Mouse (Mus musculus): ENCODE results near the gene Gm1123. TPM values are rescaled to one million over a fixed set of nuclear protein-coding genes. Genes with fewer than 3 reads are reported as not detected.

The Gm1123 gene
- polyA plus RNA-seq, 1 experiment from 2014 or later: 45.9 TPM

DNA sequence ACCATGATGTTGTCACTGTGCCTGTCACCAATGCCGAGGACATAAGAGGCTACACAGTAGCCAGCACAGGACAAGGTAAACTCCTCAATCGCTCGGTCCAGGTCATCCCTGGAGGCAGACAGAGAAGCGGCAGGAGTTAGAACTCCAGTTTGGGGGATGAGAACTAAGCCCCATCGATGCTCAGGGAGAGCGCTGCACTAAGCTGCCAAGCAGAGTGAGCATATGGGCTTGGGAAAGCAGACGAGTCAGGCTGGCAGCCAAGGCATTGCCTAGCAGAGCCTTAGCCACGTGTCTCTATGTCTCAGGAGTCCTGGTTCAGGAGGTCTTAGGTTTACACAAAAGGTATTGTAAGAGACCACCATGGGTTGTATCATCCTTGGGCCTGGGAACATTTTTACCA is 9.2 kb upstream of the Gm1123 start:
- no peaks in the 10 kb centered on the region for H3K4me1 ChIP-seq (replicated peaks; ENCODE audit: control insufficient read depth, insufficient read depth, low read length)
- no peak for ATAC-seq
- TF ChIP-seq CTCF (IDR thresholded peaks at IDR 0.05; ENCODE audit: low read depth): no peak
- H3K4me2 ChIP-seq (replicated peaks; ENCODE audit: low read depth): no peak overlapping the region
- H3K36me3 ChIP-seq (ENCODE audit: control insufficient read depth, insufficient read depth): peaks cover 9% of the 10 kb centered on the region; the same call in 1 of the 2 replicates
- H3K9ac ChIP-seq (ENCODE audit: low read depth, low read length): no peak overlapping the region
- no peak overlapping the region for H3K4me3 ChIP-seq (ENCODE audit: low read depth, low read length)
- H3K27me3 ChIP-seq (replicated peaks; ENCODE audit: control insufficient read depth, insufficient read depth, low read length): no peaks in the 10 kb centered on the region
- H3K27ac ChIP-seq (ENCODE audit: low read depth, low read length): no peak overlapping the region
- WGBS: 86% methylated on average over 8 of the region's 8 CpGs
- no peaks in the 10 kb centered on the region for H3K9me3 ChIP-seq (ENCODE audit: control insufficient read depth)

DNA sequence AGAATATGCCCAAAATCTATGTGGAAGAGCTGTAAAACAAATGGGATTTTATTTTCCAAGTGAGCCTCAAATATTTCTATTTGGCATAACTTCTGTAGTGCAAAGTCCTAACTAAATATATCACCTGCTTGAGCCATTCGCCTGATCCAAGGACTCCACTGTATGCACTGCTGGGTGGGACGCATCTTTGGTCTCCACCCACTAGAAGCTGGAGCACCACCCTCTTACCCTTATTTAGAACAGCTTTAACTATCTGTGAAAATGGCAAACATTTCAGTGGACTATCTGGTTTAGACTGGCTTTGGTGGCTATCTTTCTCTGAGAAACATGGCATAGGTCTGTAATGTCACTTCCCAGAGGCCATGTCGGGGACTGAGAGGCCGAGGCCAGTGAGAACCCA is 7.1 kb upstream of the Gm1123 start:
- no peaks in the 10 kb centered on the region for H3K27me3 ChIP-seq (replicated peaks; ENCODE audit: control insufficient read depth, insufficient read depth, low read length)
- H3K9me3 ChIP-seq (ENCODE audit: control insufficient read depth): no peaks in the 10 kb centered on the region
- H3K9ac ChIP-seq (ENCODE audit: low read depth, low read length): no peak overlapping the region
- TF ChIP-seq CTCF (IDR thresholded peaks at IDR 0.05; ENCODE audit: low read depth): no peak
- H3K4me1 ChIP-seq (replicated peaks; ENCODE audit: control insufficient read depth, insufficient read depth, low read length): no peaks in the 10 kb centered on the region
- no peak for ATAC-seq
- peaks cover 9% of the 10 kb centered on the region for H3K36me3 ChIP-seq (ENCODE audit: control insufficient read depth, insufficient read depth)
- no peak overlapping the region for H3K4me2 ChIP-seq (replicated peaks; ENCODE audit: low read depth)
- H3K27ac ChIP-seq (ENCODE audit: low read depth, low read length): no peak overlapping the region
- H3K4me3 ChIP-seq (ENCODE audit: low read depth, low read length): no peak overlapping the region
- WGBS: 75% methylated on average over 4 of the region's 4 CpGs

DNA sequence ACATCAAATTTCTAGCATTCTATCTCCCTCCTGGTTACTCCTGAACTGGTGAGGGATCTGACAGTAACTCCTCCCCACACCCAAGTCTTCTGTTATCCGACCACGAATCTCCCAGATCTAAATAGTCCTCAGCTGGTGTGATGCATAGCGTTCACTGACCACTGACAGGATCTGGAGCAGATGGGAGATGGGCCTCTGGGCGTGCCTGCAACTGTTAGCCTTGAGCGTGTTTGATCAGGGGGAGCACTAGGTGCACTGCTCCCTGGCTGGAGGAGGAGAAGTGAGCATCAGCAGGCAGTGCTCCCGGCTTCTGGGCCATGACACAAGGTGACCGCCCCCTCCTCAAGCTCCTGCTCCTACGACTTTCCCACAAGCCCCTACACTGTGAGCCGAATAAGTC is 6.5 kb upstream of the Gm1123 start:
- Histone ChIP-seq H3K27me3 (replicated peaks; ENCODE audit: control insufficient read depth, insufficient read depth, low read length) (no peaks in the 10 kb centered on the region), H3K9me3 (ENCODE audit: control insufficient read depth) (no peaks in the 10 kb centered on the region), H3K4me1 (replicated peaks; ENCODE audit: control insufficient read depth, insufficient read depth, low read length) (no peaks in the 10 kb centered on the region), H3K4me3 (ENCODE audit: low read depth, low read length) (no peak overlapping the region), H3K9ac (ENCODE audit: low read depth, low read length) (no peak overlapping the region), H3K36me3 (ENCODE audit: control insufficient read depth, insufficient read depth) (peaks cover 9% of the 10 kb centered on the region), H3K27ac (ENCODE audit: low read depth, low read length) (no peak overlapping the region), H3K4me2 (replicated peaks; ENCODE audit: low read depth) (no peak overlapping the region)
- peak; percentile 33; the same call in 1 of the 2 replicates for ATAC-seq
- no peak for TF ChIP-seq CTCF (IDR thresholded peaks at IDR 0.05; ENCODE audit: low read depth)
- 52% methylated on average over 9 of the region's 9 CpGs for WGBS

DNA sequence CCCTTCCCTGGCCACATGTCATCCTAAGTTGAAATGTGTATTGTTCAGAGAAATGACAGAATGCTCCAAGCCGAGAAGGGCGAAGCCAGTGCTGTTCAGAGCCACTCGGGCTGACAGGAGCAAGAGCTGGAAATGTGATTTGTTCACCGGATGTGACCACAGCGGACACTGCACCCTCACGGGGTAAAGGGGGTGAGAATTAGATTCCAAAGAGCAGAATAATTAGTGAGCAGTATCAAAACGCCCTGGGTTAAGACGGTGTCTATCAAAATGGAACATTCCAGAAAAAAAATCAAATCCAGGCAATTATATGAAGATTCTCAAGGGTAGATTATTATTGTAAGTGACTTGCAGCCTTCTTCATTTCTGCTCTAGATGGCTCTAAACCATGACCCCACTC is 1.4 kb downstream of the Gm1123 start:
- H3K4me3 ChIP-seq (ENCODE audit: low read depth, low read length): no peak overlapping the region
- no peaks in the 10 kb centered on the region for H3K9me3 ChIP-seq (ENCODE audit: control insufficient read depth)
- no peaks in the 10 kb centered on the region; the same call in 1 of the 2 replicates for H3K36me3 ChIP-seq (ENCODE audit: control insufficient read depth, insufficient read depth)
- H3K4me1 ChIP-seq (replicated peaks; ENCODE audit: control insufficient read depth, insufficient read depth, low read length): no peaks in the 10 kb centered on the region
- no peak for TF ChIP-seq CTCF (IDR thresholded peaks at IDR 0.05; ENCODE audit: low read depth)
- H3K27ac ChIP-seq (ENCODE audit: low read depth, low read length): no peak overlapping the region
- no peak overlapping the region for H3K9ac ChIP-seq (ENCODE audit: low read depth, low read length)
- no peak for ATAC-seq
- 88% methylated on average over 8 of the region's 8 CpGs for WGBS
- no peaks in the 10 kb centered on the region for H3K27me3 ChIP-seq (replicated peaks; ENCODE audit: control insufficient read depth, insufficient read depth, low read length)
- 0 out of 2 replicates have a peak overlapping the region, but pooled peaks have one; percentile 59 for H3K4me2 ChIP-seq (replicated peaks; ENCODE audit: low read depth)

DNA sequence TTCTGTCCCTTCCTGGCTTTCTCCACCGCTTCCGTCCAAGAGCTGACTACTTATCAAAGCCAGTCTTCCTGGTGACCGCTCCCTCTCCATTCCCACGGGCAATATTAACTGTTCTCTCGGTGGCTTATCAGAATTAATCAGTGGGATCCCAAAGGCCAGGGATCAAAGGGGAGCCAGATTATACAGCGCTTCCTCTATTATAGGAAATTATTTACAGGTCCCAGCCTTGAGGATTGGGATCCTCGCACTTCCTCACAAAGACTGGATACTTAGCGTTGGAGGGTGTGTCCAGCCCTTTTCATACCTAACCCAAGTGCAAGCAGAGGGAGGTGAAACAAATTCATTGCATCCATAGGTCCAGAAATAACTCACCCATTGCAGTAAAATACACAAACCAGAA is 3.5 kb downstream of the Gm1123 start:
- Histone ChIP-seq H3K27ac (ENCODE audit: low read depth, low read length) (peak overlapping the region; percentile 35; the same call in 1 of the 2 replicates), H3K36me3 (ENCODE audit: control insufficient read depth, insufficient read depth) (no peaks in the 10 kb centered on the region), H3K4me1 (replicated peaks; ENCODE audit: control insufficient read depth, insufficient read depth, low read length) (no peaks in the 10 kb centered on the region), H3K9me3 (ENCODE audit: control insufficient read depth) (no peaks in the 10 kb centered on the region), H3K9ac (ENCODE audit: low read depth, low read length) (no peak overlapping the region), H3K27me3 (replicated peaks; ENCODE audit: control insufficient read depth, insufficient read depth, low read length) (no peaks in the 10 kb centered on the region), H3K4me2 (replicated peaks; ENCODE audit: low read depth) (peak overlapping the region; percentile 35; the same call in 1 of the 2 replicates), H3K4me3 (ENCODE audit: low read depth, low read length) (no peak overlapping the region)
- 35% methylated on average over 8 of the region's 8 CpGs for WGBS
- ATAC-seq: peak; percentile 71
- TF ChIP-seq CTCF (IDR thresholded peaks at IDR 0.05; ENCODE audit: low read depth): no peak

DNA sequence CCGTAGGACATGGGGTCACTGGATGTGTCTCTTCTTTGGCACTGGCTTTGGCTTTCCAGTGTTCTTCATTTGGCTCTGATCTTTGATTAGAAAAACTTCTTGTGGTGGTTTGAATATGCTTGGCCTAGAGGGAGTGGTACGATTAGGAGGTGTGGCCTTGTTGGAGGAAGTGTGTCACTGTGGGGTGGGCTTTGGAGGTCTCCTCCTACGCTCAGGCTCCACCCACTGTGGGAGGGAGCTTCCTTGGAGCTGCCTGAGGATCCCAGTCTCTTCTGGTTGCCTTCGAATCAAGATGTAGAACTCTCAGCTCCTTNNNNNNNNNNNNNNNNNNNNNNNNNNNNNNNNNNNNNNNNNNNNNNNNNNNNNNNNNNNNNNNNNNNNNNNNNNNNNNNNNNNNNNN is 13.8 kb downstream of the Gm1123 start:
- no peak overlapping the region for H3K4me2 ChIP-seq (replicated peaks; ENCODE audit: low read depth)
- no peak for ATAC-seq
- H3K27ac ChIP-seq (ENCODE audit: low read depth, low read length): no peak overlapping the region
- 87% methylated on average over 4 of the region's 4 CpGs for WGBS
- H3K9me3 ChIP-seq (ENCODE audit: control insufficient read depth): no peaks in the 10 kb centered on the region
- H3K36me3 ChIP-seq (ENCODE audit: control insufficient read depth, insufficient read depth): no peaks in the 10 kb centered on the region
- no peak overlapping the region for H3K4me3 ChIP-seq (ENCODE audit: low read depth, low read length)
- no peaks in the 10 kb centered on the region for H3K27me3 ChIP-seq (replicated peaks; ENCODE audit: control insufficient read depth, insufficient read depth, low read length)
- H3K9ac ChIP-seq (ENCODE audit: low read depth, low read length): no peak overlapping the region
- no peak for TF ChIP-seq CTCF (IDR thresholded peaks at IDR 0.05; ENCODE audit: low read depth)
- H3K4me1 ChIP-seq (replicated peaks; ENCODE audit: control insufficient read depth, insufficient read depth, low read length): no peaks in the 10 kb centered on the region

DNA sequence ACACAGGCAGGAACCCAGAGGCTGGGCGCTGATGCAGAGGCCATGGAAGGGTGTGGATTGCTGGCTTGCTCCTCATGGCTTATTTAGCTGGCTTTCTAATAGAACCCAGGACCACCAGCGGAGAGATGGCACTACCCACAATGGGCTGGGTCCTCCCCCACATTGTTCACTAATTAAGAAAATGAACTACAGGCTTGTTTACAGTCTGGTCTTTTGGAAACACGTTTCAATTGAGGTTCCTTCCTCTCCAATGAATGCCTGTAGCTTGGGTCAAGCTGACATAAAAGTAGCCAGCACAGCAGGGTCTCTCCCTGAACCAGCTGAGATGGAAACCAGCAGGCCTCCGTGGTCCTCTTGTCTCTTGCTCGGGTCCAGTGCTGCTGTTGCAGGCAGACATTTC is 14.3 kb downstream of the Gm1123 start:
- H3K4me2 ChIP-seq (replicated peaks; ENCODE audit: low read depth): no peak overlapping the region
- H3K4me3 ChIP-seq (ENCODE audit: low read depth, low read length): no peak overlapping the region
- H3K4me1 ChIP-seq (replicated peaks; ENCODE audit: control insufficient read depth, insufficient read depth, low read length): no peaks in the 10 kb centered on the region
- no peaks in the 10 kb centered on the region for H3K9me3 ChIP-seq (ENCODE audit: control insufficient read depth)
- no peak overlapping the region for H3K9ac ChIP-seq (ENCODE audit: low read depth, low read length)
- H3K27me3 ChIP-seq (replicated peaks; ENCODE audit: control insufficient read depth, insufficient read depth, low read length): no peaks in the 10 kb centered on the region
- no peak for TF ChIP-seq CTCF (IDR thresholded peaks at IDR 0.05; ENCODE audit: low read depth)
- no peak for ATAC-seq
- no peaks in the 10 kb centered on the region for H3K36me3 ChIP-seq (ENCODE audit: control insufficient read depth, insufficient read depth)
- H3K27ac ChIP-seq (ENCODE audit: low read depth, low read length): no peak overlapping the region
- WGBS: 60% methylated on average over 5 of the region's 5 CpGs
